Mouse (Mus musculus): ENCODE measurements around the gene Ncln. TPM values are rescaled to one million over a fixed set of nuclear protein-coding genes. Genes with fewer than 3 reads are reported as not detected.
A peak's percentile ranks its signal among the peaks of the same experiment; 100 is the strongest.

Gene Ncln
- polyA plus RNA-seq, 1 experiment from 2014 or later: 75.1 TPM

DNA sequence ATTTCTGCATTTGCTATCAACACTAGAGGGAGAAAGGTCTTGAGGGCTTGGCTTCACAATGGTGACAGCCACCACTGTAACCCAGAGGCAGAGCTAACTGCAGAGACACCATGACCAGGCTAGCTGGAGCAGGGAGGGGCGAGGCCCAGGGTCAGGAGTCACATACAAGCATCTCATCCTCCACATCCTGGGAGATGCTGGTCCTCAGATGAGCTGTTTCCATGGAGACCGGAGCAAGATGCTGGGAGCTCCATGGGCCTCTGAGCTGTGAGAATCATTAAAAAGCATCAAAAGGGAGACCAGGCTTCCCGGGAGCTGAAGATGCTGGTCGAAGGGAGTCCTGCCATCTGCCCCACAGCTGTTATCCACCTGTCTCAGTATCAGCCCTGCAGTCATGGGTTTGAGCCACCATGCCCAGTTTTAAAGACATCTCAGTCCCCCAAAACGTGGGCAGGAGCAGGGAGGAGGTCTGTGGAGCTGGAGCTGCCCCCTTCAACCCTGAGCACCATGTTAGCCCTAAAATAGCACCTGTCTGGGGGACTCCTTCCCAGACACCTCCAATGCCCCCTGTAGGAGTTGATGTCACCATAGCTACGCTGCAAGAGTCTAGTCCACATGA lies 11.6 kb downstream of the Ncln start:
- 57% methylated on average over 6 of the region's 6 CpGs for WGBS
- Histone ChIP-seq H3K27me3 (peaks cover 23% of the 10 kb centered on the region), H3K4me1 (peaks cover 40% of the 10 kb centered on the region), H3K4me3 (no peak overlapping the region), H3K27ac (peak overlapping the region; percentile 31; the same call in 1 of the 2 replicates), H3K9me3 (replicated peaks) (no peaks in the 10 kb centered on the region), H3K4me2 (replicated peaks) (no peak overlapping the region), H3K36me3 (peaks cover 38% of the 10 kb centered on the region), H3K9ac (no peak overlapping the region)
- no peak for ATAC-seq (ENCODE audit: low FRiP score)

DNA sequence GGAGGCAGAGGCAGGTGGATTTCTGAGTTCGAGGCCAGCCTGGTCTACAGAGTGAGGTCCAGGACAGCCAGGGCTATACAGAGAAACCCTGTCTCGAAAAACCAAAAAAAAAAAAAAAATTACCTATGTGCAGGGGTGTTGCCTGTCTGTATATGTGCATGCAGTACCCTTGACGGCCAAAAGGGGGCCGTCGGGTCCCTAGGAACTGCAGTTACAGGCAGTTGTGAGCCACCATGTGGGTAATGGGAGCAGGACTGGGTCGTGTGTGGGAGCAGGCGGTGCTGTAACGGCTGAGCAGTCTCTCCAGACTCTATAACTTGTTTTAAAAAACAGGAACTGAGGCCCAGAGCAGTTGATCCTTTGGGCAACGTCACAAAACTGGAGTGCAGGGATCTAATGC lies 12.2 kb downstream of the Ncln start:
- H3K4me2 ChIP-seq (replicated peaks): no peak overlapping the region
- no peak overlapping the region for H3K4me3 ChIP-seq
- peaks cover 32% of the 10 kb centered on the region for H3K36me3 ChIP-seq
- H3K27me3 ChIP-seq: peaks cover 23% of the 10 kb centered on the region
- 19% methylated on average over 9 of the region's 9 CpGs for WGBS
- peaks cover 40% of the 10 kb centered on the region for H3K4me1 ChIP-seq
- no peak for ATAC-seq (ENCODE audit: low FRiP score)
- H3K9ac ChIP-seq: no peak overlapping the region
- H3K9me3 ChIP-seq (replicated peaks): no peaks in the 10 kb centered on the region
- H3K27ac ChIP-seq: no peak overlapping the region

DNA sequence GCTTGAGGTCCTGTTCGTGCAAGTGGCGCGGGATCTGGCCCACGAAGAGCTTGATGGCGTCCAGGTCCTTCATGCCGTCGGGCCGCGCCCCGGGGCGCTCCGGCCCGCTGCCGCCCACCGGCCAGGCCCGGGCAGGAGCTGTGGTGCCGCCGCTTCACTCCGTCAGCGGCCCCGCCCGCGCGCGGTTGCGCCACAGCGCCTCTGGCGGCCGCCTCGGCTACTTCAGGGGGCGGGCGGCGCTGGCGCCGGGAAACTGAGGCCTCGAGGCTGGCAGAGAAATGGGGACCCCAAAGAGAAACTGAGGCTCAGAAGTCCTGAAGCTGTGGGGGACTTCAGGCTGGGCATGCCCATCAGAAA lies 13.7 kb downstream of the Ncln start, which contains the start of gene Celf5:
Gene Celf5, minus strand, starts transcription at position 177 of the 357 bp plus-strand sequence.
- 0% methylated on average over 35 of the region's 36 CpGs for WGBS
- ATAC-seq (ENCODE audit: low FRiP score): peak; percentile 49
- peak within 1 kb of the TSS; percentile 61 for H3K4me3 ChIP-seq
- peaks cover 17% of the 10 kb centered on the region for H3K36me3 ChIP-seq
- peak within 1 kb of the TSS; percentile 90 for H3K9ac ChIP-seq
- no peaks in the 10 kb centered on the region for H3K9me3 ChIP-seq (replicated peaks)
- peaks cover 38% of the 10 kb centered on the region for H3K27me3 ChIP-seq
- H3K4me1 ChIP-seq: peaks cover 46% of the 10 kb centered on the region
- H3K27ac ChIP-seq: peak within 1 kb of the TSS; percentile 78
- peak within 1 kb of the TSS; percentile 59 for H3K4me2 ChIP-seq (replicated peaks)

DNA sequence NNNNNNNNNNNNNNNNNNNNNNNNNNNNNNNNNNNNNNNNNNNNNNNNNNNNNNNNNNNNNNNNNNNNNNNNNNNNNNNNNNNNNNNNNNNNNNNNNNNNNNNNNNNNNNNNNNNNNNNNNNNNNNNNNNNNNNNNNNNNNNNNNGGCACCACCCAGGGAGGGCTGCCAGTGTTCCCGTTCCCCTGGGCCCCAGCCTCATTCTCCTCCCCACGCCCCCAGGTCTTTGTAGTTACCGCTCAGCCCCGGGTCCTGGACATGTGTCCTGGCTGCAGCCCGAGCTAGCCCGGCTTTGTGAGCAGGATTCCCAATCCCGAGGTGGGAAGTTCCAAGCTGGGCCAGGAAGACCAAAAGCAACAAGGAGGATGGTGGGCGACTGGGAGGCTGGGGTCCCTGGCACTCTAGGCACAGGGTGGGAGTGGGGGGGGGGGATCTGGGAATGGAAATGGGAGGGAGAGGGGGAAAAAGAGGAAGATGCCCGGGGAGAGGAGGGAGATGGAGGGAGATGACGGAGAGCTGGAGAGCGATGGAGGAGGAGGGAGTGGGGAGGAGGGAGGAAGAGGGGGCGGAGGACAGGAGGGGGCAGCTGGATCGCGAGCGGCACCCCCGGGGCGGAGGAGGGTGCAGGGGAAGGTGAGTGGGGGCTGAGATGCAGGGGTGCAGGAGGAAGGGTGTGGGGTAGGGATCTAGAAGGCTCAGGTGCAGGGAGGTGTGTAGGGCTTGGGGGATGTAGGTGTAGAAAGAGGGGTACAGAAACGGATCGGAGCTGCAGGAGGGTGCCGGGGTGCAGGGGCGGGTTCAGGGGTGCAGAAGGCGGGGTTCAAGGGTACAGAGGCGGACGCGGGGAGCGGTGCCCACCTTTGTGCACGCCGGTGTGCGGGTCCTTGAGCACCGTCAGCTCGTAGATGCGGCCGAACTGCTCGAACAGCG lies 14.3 kb downstream of the Ncln start:
- Histone ChIP-seq H3K4me3 (peak overlapping the region; percentile 61), H3K27ac (peak overlapping the region; percentile 78), H3K9ac (peak overlapping the region; percentile 90), H3K9me3 (replicated peaks) (no peaks in the 10 kb centered on the region), H3K4me2 (replicated peaks) (peak overlapping the region; percentile 59), H3K27me3 (peaks cover 45% of the 10 kb centered on the region), H3K36me3 (peaks cover 11% of the 10 kb centered on the region), H3K4me1 (peaks cover 50% of the 10 kb centered on the region)
- 4% methylated on average over 27 of the region's 35 CpGs for WGBS
- ATAC-seq (ENCODE audit: low FRiP score): peak; percentile 42

DNA sequence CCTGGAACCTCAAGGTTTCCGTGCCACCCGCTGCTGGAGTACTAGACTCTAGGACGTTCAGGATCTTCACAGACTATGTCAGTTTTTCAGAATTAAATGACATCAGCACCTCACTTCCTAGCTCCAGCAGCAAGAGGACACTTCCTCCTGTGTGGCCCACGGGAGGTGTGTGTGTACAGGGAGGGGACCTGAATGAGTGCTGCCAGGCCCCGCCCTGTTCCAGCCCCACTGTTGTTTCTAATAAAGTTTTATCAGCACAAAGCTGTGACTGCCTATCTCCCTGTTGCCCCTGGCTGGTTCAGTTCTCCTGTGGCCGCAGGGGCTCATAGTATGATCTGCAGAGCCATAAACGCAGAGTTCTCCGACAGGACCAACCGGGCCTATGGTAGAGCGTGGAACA lies 21.7 kb downstream of the Ncln start:
- peaks cover 42% of the 10 kb centered on the region for H3K4me1 ChIP-seq
- WGBS: 84% methylated on average over 10 of the region's 10 CpGs
- H3K4me2 ChIP-seq (replicated peaks): no peak overlapping the region
- no peak overlapping the region for H3K27ac ChIP-seq
- H3K9ac ChIP-seq: no peak overlapping the region
- no peaks in the 10 kb centered on the region for H3K36me3 ChIP-seq
- no peak overlapping the region for H3K4me3 ChIP-seq
- ATAC-seq (ENCODE audit: low FRiP score): no peak
- H3K27me3 ChIP-seq: peaks cover 64% of the 10 kb centered on the region
- H3K9me3 ChIP-seq (replicated peaks): no peaks in the 10 kb centered on the region

DNA sequence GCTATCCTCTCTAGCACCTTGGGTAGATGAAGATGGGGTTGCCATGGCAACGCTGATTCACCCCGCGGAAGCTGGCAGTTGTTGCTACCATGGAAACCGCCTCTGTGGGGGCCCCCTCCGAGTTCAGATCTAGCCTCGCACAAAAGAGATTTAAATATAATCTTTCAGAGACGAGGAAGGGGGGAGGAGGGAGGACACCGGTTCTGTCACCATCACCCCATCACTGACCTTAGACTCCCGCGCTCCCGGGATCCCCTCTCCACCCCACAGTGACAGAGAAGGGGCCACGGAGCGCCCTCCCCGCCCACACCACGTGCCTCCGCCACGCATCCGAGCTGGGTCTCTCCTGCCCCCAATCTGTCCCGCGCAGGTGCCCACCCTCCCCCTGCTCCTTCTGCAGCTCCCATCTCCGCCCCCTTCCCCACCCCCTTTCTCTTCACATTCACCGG lies 23.2 kb downstream of the Ncln start:
- peak overlapping the region; percentile 74 for H3K4me2 ChIP-seq (replicated peaks)
- H3K9me3 ChIP-seq (replicated peaks): no peaks in the 10 kb centered on the region
- H3K9ac ChIP-seq: peak overlapping the region; percentile 66
- peaks cover 41% of the 10 kb centered on the region for H3K4me1 ChIP-seq
- H3K4me3 ChIP-seq: peak overlapping the region; percentile 37
- peak; percentile 87 for ATAC-seq (ENCODE audit: low FRiP score)
- 1% methylated on average over 19 of the region's 22 CpGs for WGBS
- H3K36me3 ChIP-seq: 0 out of 2 replicates have a peak, but pooled peaks cover 3% of the 10 kb centered on the region
- peak overlapping the region; percentile 86 for H3K27ac ChIP-seq
- H3K27me3 ChIP-seq: peaks cover 61% of the 10 kb centered on the region

DNA sequence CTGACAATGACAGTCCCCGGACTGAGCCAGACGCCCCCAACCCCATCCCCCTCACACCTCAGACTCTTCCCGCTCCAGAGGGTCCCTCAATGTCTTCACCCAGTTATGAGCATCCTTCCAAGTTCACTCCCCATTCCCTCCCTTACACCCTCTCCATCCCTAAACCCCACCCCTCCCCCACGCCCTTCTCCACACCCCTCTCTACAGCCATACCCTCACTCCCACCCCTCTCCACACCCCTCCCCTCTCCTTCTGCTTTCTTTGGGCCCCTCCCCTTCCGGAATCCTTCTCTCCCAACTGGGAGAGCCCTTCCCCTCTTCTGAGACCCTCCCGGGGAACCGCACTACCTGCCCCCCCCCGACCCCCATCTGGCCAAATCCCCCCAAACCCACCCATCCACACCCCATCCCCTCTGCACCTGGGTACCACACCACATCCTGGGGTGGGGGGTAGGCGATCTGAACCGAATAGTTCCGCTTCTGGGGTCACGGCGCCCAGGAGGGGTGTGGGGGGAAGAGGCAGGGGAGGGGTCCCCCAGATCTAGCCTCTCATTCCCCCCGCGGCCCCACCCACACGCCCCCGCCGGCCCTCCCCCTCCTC lies 23.7 kb downstream of the Ncln start:
- peaks cover 36% of the 10 kb centered on the region for H3K4me1 ChIP-seq
- H3K4me3 ChIP-seq: peak overlapping the region; percentile 37
- peak overlapping the region; percentile 86 for H3K27ac ChIP-seq
- no peaks in the 10 kb centered on the region for H3K9me3 ChIP-seq (replicated peaks)
- peak; percentile 56 for ATAC-seq (ENCODE audit: low FRiP score)
- 0 out of 2 replicates have a peak, but pooled peaks cover 7% of the 10 kb centered on the region for H3K36me3 ChIP-seq
- H3K9ac ChIP-seq: peak overlapping the region; percentile 66
- H3K4me2 ChIP-seq (replicated peaks): peak overlapping the region; percentile 74
- WGBS: 4% methylated on average over 18 of the region's 18 CpGs
- H3K27me3 ChIP-seq: peaks cover 61% of the 10 kb centered on the region

DNA sequence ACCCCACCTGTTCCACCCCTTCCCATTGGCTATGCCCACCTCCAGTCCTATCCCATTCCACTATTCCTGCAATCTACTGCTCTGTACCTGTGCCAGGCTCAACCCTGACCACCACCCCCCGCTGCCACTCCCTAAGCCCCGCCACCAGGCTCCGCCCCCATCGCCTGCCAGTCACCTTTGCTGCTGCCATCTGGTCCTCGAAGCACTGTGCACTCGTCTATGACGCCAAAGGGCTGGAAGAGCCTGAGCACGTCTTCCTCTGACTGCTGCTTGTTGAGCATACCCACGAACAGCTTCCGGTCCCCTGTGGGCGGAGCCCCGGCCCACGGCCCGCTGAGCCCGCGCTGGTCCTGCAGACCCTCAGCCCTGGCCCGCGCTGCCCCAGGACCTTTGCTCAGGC lies 25.7 kb downstream of the Ncln start:
- Histone ChIP-seq H3K27ac (no peak overlapping the region), H3K36me3 (peaks cover 18% of the 10 kb centered on the region; the same call in 1 of the 2 replicates), H3K4me2 (replicated peaks) (no peak overlapping the region), H3K9ac (no peak overlapping the region), H3K27me3 (peaks cover 56% of the 10 kb centered on the region), H3K9me3 (replicated peaks) (no peaks in the 10 kb centered on the region), H3K4me3 (no peak overlapping the region), H3K4me1 (peaks cover 32% of the 10 kb centered on the region)
- 52% methylated on average over 18 of the region's 18 CpGs for WGBS
- no peak for ATAC-seq (ENCODE audit: low FRiP score)

DNA sequence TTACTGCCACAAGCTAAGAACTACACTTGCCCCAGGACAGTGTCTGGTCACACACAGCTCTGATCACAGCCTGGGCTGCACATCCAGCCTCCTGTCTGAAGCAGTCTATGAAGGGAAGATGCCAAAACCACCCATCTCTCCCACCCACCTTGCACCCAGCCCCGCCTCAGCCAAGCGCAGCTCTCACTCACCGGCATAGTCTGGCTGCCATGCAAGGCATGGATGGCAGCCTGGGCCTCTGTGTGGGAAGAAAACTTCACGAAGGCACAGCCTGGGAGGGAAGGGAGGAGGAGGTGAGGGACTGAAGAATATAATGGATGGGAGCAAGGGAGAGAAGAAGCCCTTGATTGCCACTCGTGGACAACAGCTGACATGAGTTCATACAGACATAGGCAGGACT lies 26.9 kb downstream of the Ncln start:
- Histone ChIP-seq H3K27ac (no peak overlapping the region), H3K4me2 (replicated peaks) (no peak overlapping the region), H3K4me1 (peaks cover 41% of the 10 kb centered on the region), H3K4me3 (no peak overlapping the region), H3K9me3 (replicated peaks) (no peaks in the 10 kb centered on the region), H3K9ac (no peak overlapping the region), H3K36me3 (peaks cover 18% of the 10 kb centered on the region; the same call in 1 of the 2 replicates), H3K27me3 (peaks cover 57% of the 10 kb centered on the region)
- ATAC-seq (ENCODE audit: low FRiP score): no peak
- 87% methylated on average over 5 of the region's 5 CpGs for WGBS

DNA sequence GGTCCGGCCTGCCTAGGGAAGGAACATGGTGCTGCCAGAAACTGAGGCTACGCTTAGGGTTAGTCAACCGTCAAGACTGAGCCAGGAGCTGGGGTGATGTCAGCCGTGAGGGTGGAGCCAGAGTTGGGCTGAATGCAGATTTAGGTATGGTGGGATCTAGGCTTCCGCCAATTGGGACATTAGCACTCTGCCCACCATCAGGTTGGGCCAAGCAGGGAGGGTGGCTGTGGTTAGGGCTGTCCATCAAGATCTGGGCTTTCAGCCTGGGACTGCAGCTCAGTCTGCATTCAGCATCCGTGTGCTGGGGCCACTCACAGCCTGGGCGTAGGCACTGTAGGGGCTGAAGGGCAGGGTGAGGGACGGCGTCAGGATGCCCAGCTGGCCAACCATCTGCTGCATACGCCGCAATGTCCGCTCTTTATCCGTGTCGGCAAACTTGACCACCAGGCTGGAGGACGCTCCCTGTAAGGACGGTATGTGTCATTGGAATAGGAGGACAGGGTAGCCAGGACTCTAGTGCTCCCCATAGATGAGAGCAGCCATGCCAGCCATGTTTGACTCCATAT lies 28.4 kb downstream of the Ncln start:
- Histone ChIP-seq H3K27ac (no peak overlapping the region), H3K4me2 (replicated peaks) (no peak overlapping the region), H3K9me3 (replicated peaks) (no peaks in the 10 kb centered on the region), H3K36me3 (peaks cover 18% of the 10 kb centered on the region; the same call in 1 of the 2 replicates), H3K27me3 (peaks cover 64% of the 10 kb centered on the region), H3K9ac (0 out of 2 replicates have a peak overlapping the region, but pooled peaks have one; percentile 8), H3K4me3 (no peak overlapping the region), H3K4me1 (peaks cover 27% of the 10 kb centered on the region)
- no peak for ATAC-seq (ENCODE audit: low FRiP score)
- WGBS: 82% methylated on average over 16 of the region's 16 CpGs

DNA sequence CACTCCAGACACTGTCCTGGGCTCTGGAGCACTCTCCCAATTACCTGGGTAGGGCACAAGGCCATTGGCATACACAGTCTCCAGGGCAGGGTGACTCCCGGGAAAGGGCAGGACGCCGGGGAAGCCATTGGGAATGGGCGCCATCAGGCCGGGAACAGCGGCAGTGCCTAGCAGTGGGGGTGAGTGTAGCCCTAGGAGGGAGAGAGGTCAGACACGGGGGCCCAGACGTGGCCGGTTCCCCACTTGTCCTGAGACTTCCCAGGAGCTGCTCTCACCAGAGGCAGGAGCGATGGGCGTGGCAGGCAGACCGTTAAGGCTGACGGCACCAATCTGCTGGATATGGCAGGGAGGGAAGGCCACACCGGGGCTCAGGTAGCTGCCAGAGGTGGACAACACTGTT lies 29.3 kb downstream of the Ncln start:
- WGBS: 68% methylated on average over 14 of the region's 14 CpGs
- peaks cover 18% of the 10 kb centered on the region; the same call in 1 of the 2 replicates for H3K36me3 ChIP-seq
- H3K27me3 ChIP-seq: peaks cover 68% of the 10 kb centered on the region

DNA sequence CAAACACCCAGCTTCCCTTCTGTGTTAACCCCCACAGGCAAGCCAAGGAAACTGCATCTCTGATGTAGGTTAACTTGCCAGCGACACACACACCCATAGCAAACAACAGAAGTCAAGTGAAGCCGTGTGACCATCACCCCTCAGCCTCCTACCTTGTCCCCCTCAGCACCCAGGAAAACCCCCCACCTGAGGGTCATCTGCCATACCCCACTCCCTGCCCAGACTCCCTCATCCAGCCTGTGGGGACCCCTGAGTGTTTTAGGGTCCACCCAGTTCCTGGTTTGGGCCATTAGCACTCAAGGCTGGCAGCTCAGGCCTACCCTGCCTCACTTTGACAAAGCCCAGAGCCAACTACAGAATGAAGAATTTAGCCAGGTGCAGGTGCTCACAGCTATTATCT lies 30.1 kb downstream of the Ncln start:
- Histone ChIP-seq H3K36me3 (peaks cover 21% of the 10 kb centered on the region; the same call in 1 of the 2 replicates), H3K9ac (no peak overlapping the region), H3K4me3 (no peak overlapping the region), H3K27me3 (peaks cover 74% of the 10 kb centered on the region), H3K27ac (no peak overlapping the region), H3K9me3 (replicated peaks) (no peaks in the 10 kb centered on the region), H3K4me2 (replicated peaks) (no peak overlapping the region), H3K4me1 (peaks cover 14% of the 10 kb centered on the region)
- ATAC-seq (ENCODE audit: low FRiP score): no peak
- WGBS: 88% methylated on average over 2 of the region's 2 CpGs

More for the DNA sequence above, 29.3 kb downstream of the Ncln start:
- ATAC-seq (ENCODE audit: low FRiP score): no peak
- peaks cover 18% of the 10 kb centered on the region for H3K4me1 ChIP-seq
- H3K9me3 ChIP-seq (replicated peaks): no peaks in the 10 kb centered on the region
- no peak overlapping the region for H3K9ac ChIP-seq
- no peak overlapping the region for H3K27ac ChIP-seq
- H3K4me3 ChIP-seq: no peak overlapping the region
- no peak overlapping the region for H3K4me2 ChIP-seq (replicated peaks)

Data from hindbrain, embryonic 12.5 days (tissue).